Mouse (Mus musculus): Measurements from ENCODE around the gene Lrmda.
A peak's percentile ranks its signal among the peaks of the same experiment; 100 is the strongest.

The Lrmda gene

DNA sequence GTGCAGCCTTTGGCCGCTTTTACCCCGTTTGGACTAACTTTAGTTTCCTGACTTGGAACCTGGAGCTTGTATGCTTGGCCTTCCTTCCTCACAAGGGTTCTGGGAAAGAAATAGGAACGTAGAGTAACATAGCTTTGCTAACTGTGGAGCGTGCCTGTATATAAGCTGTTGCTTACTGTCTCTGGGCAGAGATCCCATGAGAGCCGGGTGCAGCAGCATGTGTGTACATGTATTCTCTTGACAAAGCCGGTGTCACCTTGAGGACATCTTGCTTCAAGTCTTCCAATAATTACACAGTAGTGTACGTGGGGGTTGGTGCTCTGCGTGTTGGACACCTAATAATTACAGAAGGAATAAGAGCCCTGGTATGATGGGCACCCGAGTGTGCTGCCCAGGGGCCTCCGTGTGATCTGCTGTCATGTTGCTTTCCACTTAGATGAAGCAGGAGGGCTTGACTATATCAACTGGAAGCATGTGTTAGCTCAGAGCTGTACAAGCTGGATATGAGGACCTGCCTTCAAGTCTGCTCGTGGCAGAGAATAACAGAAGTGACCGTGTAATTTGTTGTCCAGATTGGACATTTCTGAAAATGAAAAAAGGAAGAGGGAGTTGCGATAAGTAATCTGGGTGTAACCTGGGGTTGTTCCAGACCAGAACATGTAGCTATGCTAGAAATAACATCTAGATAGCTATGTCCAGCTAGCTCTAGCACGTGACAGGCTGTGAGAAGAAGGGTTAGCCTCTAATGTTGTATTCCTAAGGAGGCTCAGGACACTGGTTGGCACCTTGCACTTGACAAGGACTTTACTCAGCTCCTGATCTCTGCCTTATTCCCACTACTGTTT, 82.7 kb downstream of the Lrmda start:
- no peak for DNase-seq

DNA sequence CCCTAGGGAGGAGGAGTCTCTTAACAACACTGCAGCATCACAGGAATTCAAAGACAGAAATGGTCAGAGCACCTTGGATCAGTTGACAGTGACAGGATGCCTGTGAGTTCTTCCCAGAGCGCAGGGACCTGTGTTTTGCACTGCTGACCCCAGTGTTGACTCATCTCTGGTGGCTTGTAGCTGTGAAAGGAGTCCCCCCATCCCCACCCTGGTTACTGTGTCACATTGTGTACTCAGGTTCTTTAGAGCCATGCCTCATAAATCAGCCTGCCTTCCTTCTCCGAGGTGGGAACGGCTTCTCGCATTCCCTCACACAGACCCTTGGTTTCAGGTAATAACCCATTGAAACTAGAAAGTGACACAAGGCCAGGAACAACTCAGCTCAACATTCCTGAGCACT, 86.3 kb downstream of the Lrmda start:
- no peak for DNase-seq

DNA sequence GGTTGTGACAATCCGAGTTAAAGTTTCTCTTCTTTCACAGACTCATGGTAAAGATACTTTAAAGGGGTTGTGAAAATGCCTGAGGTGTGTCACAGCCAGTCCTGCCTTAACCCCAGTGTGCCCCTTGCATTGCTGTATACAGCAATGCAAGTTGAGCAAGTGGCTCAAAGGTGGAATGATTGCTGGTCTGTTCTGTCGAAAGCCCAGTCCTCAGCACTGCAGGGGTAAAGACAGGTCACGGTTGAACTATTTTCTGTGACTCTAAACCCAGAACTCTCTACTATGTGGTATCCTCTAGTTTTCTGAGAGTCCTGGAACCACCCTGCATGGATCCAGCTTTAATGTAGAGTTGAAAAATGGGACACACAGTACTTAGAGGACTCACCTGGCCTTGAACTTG, 87.3 kb downstream of the Lrmda start:
- DNase-seq, result no peak

DNA sequence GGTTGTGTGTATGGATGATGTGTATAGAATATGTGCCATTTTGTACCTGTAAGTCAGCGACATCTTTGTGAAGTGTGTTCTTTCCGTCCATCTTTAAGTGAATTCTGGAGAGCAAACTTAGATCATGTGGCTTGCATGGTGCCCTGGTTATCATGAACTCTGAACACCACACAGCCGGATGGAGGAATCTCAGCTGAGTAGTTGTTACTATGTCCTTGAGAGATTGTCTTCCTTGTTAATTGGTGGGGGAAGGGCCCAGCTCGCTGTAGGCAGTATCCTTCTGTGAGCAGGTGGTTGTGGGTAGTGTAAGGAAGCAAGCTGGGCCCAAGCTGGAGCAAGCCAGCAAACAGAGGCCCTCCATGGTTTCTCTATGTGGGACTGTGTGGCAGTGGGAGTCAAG, 89.9 kb downstream of the Lrmda start:
- no peak for DNase-seq

DNA sequence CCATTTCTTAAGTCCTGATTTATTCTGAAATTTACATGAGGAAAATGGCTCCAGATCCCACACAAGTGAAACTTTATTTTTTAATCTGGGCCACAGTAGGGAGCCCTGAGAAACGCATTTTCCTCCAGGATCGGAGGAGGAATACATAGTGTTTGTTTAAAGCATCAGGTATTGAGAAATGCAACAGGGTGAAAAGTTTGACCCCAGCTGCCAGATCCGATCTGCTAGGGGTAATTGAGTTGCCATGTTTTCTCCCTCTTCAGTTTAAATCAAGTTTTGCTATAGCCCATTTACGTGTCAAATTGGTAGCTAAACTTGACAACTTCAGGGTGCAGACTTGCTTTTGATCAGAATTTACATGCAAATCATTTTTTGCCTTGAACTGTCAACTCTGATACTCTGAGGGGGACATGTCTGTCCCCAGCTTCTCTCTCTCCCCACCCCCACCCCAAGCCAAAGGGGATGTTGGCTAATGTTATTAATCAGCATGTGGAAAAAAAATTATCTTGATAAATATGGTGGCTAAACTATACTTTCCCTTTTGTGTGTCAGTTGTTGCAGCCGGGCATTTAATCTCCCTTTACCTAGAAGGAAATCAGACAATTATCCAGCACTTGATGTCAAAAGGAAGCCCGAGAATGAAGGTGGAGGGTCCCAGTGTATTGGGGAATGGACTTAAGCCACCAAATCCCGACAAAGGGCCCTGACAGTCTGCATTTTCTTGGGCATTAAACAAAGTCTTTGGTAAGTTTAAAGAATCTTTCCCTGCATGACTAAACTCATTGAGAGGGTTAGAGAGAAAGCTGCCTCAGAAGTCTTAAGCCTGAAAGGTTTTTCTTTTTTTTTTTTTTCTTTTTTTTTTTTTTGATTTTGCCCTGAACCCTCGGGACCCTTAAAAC, 94.2 kb downstream of the Lrmda start:
- no peak for DNase-seq

- no peak for DNase-seq
These were observed 95.3 kb downstream of the Lrmda start for GRCm38 (mm10) chr14:22114651-22115351.

- DNase-seq, result no peak
These were observed 98.6 kb downstream of the Lrmda start for GRCm38 (mm10) chr14:22118096-22118495.

GRCm38 (mm10) chr14:22118512-22118911, 99.0 kb downstream of the Lrmda start:
- DNase-seq, result no peak

DNA sequence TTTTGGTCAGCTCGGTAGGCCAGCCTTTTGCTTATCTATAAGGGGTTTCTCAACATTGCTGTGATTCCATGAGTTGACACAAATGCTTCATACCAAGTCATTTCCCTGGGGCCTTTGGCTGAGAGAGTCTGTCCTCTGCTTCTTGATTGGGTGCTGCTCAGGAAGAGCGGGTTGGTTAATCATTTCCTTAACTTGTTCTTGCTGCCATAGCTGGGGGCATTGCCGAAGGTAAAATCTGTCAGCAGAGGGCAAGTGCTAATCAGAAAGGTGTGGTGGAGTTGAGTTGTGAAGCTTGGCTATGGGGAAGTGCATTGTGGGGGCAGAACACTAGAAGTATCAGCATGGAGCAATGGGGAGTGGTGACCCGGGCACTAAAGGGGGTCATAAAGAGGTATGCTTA, 106.8 kb downstream of the Lrmda start:
- no peak for DNase-seq

- no peak for DNase-seq
These were observed 107.3 kb downstream of the Lrmda start for GRCm38 (mm10) chr14:22126859-22127258.

- no peak for DNase-seq
These were observed 111.6 kb downstream of the Lrmda start for GRCm38 (mm10) chr14:22130950-22131585.

GRCm38 (mm10) chr14:22139281-22139680, 119.8 kb downstream of the Lrmda start:
- no peak for DNase-seq

GRCm38 (mm10) chr14:22144014-22144413, 124.5 kb downstream of the Lrmda start:
- no peak for DNase-seq

GRCm38 (mm10) chr14:22145863-22146262, 126.4 kb downstream of the Lrmda start:
- DNase-seq, result no peak

- DNase-seq, result no peak
These were observed 127.1 kb downstream of the Lrmda start for GRCm38 (mm10) chr14:22146508-22147044.

- no peak for DNase-seq
These were observed 128.0 kb downstream of the Lrmda start for GRCm38 (mm10) chr14:22147341-22148024.

GRCm38 (mm10) chr14:22152701-22153100, 133.2 kb downstream of the Lrmda start:
- DNase-seq, result peak in 1 of 2 experiments; percentile 10

DNA sequence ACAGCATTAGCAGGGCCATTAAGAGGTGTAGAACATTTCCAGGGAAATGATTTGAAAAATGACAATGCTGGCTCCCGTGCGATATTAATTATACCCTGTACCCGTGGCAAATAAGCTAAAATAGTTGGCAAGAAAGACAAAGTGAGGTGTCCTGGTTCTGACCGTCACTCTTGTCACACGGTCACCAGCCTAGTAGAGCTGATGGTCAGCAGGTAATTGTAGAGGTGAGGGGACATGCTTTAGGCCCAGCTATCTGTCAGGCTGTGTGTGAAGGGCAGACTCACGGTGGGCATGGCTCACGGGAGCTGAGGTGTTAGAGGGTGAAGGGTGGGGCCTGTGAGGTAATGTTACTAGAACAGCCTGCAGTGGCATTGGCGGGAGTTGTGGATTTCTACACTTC, 134.6 kb downstream of the Lrmda start:
- no peak for DNase-seq

GRCm38 (mm10) chr14:22155034-22155433, 135.5 kb downstream of the Lrmda start:
- DNase-seq, result no peak

DNA sequence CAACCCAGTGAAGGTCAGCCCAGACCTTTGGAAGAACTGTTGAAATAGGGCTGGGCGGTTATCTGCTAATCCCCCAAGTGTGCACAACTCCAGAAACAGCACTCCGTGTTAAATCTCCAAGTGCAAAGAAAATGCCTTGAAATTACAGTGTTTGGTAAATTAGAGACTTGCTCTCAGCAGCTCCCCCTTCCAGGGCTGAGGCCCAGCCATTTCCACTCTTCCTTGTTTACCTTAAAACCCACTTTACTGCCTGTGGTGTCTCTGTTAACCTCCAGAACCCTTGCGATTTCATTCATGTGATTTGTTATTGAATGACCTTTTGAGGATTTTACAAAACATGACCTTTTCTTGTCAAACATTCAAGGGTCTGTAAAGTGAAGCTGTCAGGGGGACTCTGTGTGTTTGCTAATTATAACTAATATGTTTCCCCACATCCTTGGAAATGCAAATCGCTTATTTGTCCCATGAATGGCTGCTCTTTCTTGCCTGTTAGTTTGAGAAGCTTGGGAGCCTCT, 136.1 kb downstream of the Lrmda start:
- no peak for DNase-seq

- DNase-seq, result no peak
These were observed 137.5 kb downstream of the Lrmda start for GRCm38 (mm10) chr14:22156991-22157390.

- DNase-seq, result no peak
These were observed 141.9 kb downstream of the Lrmda start for GRCm38 (mm10) chr14:22161416-22161815.

All from cerebellum, postnatal 25 days (tissue).